Mouse (Mus musculus) thymus, adult 2 months (tissue): Measurements from ENCODE around the gene Hapln1.

Experiments
- CTCF ChIP-seq: fragments of 200-500 bp; IDR thresholded peaks from 2 replicates; pipeline ENCODE4 v1.5.1; 2012; ENCODE audit warnings: mild to moderate bottlenecking, control low read depth, low read length, moderate library complexity, borderline replicate concordance; ENCODE audit not compliant: control insufficient read depth, poor library complexity, insufficient read depth; ENCODE audit errors: extremely low read depth
- POLR2A ChIP-seq: fragments of 200-500 bp; IDR thresholded peaks from 2 replicates; pipeline ENCODE4 v1.6.1; 2012; ENCODE audit warnings: mild to moderate bottlenecking, low read length, control low read depth, moderate library complexity; ENCODE audit not compliant: control insufficient read depth, poor library complexity, insufficient read depth; ENCODE audit errors: extremely low read depth

DNA sequence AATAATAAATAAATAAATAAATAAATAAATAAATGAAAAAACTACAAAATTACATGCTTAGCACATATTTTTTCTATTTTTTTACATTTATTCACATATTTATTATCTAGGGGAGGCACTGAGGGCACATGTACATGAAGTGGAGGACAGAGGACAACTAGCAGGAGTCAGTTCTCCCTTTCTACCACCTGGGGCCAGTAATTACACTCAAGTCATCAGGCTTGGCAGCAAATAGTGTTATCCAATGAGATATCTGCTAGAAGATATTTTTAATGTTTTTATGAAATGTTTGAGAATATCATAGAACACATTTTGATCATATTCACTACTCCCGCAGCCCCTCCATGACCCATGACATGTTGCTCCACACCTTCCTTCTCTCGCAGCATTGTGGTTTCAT lies 39.5 kb downstream of the Hapln1 start:
- no peak for TF ChIP-seq CTCF
- TF ChIP-seq POLR2A = no peak
